Mouse (Mus musculus): Measurements from ENCODE around the gene Col16a1.

GRCm38 (mm10) chr4:130121560-130121959, 73.9 kb downstream of the Col16a1 start:
- no peak for TF ChIP-seq MEF2A (IDR thresholded peaks at IDR 0.05; ENCODE audit: extremely low read depth, insufficient replicate concordance, low read depth, low read length, poor library complexity, severe bottlenecking)
- no peak for TF ChIP-seq USF1 (IDR thresholded peaks at IDR 0.05; ENCODE audit: low read depth, low read length)
- TF ChIP-seq CTCF (IDR thresholded peaks at IDR 0.05 in 2 of 3, conservative IDR thresholded peaks at IDR 0.05 in 1 of 3; ENCODE audit: control insufficient read depth in 1 of 3, insufficient read depth in 1 of 3, low read depth in 2 of 3, low read length in 3 of 3, poor library complexity in 1 of 3, severe bottlenecking in 1 of 3): no peak
- no peak for TF ChIP-seq KAT2A (conservative IDR thresholded peaks at IDR 0.05; ENCODE audit: low read depth, low read length)
- no peak for TF ChIP-seq POLR2A (IDR thresholded peaks at IDR 0.05; ENCODE audit: control insufficient read depth in 1 of 2, insufficient read depth in 1 of 2, low read depth in 1 of 2, low read length in 2 of 2, poor library complexity in 1 of 2)
- no peak for TF ChIP-seq MAX (IDR thresholded peaks at IDR 0.05; ENCODE audit: low read length)
- no peak for TF ChIP-seq TCF12 (IDR thresholded peaks at IDR 0.05; ENCODE audit: low read depth, low read length)
- TF ChIP-seq NELFE (IDR thresholded peaks at IDR 0.05; ENCODE audit: low read depth, low read length): no peak
- no peak for TF ChIP-seq GABPA (IDR thresholded peaks at IDR 0.05; ENCODE audit: low read depth, low read length)
- TF ChIP-seq ZKSCAN1 (IDR thresholded peaks at IDR 0.05; ENCODE audit: low read depth, low read length): no peak
